Mouse (Mus musculus) mouse embryonic stem cell (cell line): ENCODE measurements at regions not wholly inside any gene's neighbourhood (a gene's known extent, or its start where the extent isn't known, plus 50 kb on each side); places are given as distances from the start of the nearest gene placed in this dataset.

ENCODE experiments used
- in situ Hi-C, 2 experiments: fragments of 300-500 bp; cut with MboI; formaldehyde crosslinking; loops; 1 replicate in 1 of 2; 3 replicates in 1 of 2; pipeline ENCODE4 v1.14.3; 2019 to 2020; ENCODE audit warnings: low sequenced_read_pairs in 2 of 2, low pct_unique_long_range_greater_than_20kb in 1 of 2, mixed read lengths in 1 of 2; ENCODE audit not compliant: unreplicated experiment in 1 of 2

- in situ Hi-C loops, result no loop called here
These were observed 357.6 kb downstream of the Btg1 start for GRCm38 (mm10) chr10:96974326-96974977.

- in situ Hi-C loops, result no loop called here
These were observed 359.9 kb downstream of the Btg1 start for GRCm38 (mm10) chr10:96976691-96977090.

- in situ Hi-C loops, result no loop called here
These were observed 363.7 kb downstream of the Btg1 start for GRCm38 (mm10) chr10:96980494-96980831.

GRCm38 (mm10) chr10:96980832-96981515 is 364.2 kb downstream of the Btg1 start:
- in situ Hi-C loops, result no loop called here

- in situ Hi-C loops, result no loop called here
These were observed 364.7 kb downstream of the Btg1 start for GRCm38 (mm10) chr10:96981516-96981869.

GRCm38 (mm10) chr10:97000871-97001270 is 384.1 kb downstream of the Btg1 start:
- in situ Hi-C loops, result no loop called here

- in situ Hi-C loops, result no loop called here
These were observed 392.1 kb downstream of the Btg1 start for GRCm38 (mm10) chr10:97008873-97009272.

- in situ Hi-C loops, result no loop called here
These were observed 393.1 kb downstream of the Btg1 start for GRCm38 (mm10) chr10:97009859-97010258.

GRCm38 (mm10) chr10:97018641-97019040 is 401.8 kb downstream of the Btg1 start:
- in situ Hi-C loops, result no loop called here

- in situ Hi-C loops, result loop anchor here in 1 of 2 experiments (10.0 kb wide), 1 partner anchor 814 kb away; no protein-coding TSS in a partner anchor
These were observed 412.0 kb downstream of the Btg1 start for GRCm38 (mm10) chr10:97028776-97029175.

GRCm38 (mm10) chr10:97030996-97031395 is 414.2 kb downstream of the Btg1 start:
- in situ Hi-C loops, result no loop called here

GRCm38 (mm10) chr10:97035371-97035786 is 418.6 kb downstream of the Btg1 start:
- in situ Hi-C loops, result no loop called here

- in situ Hi-C loops, result no loop called here
These were observed 421.2 kb downstream of the Btg1 start for GRCm38 (mm10) chr10:97038025-97038424.

GRCm38 (mm10) chr10:97047566-97047965 is 430.8 kb downstream of the Btg1 start:
- in situ Hi-C loops, result no loop called here

GRCm38 (mm10) chr10:97047996-97048395 is 431.2 kb downstream of the Btg1 start:
- in situ Hi-C loops, result no loop called here

- in situ Hi-C loops, result no loop called here
These were observed 424.9 kb upstream of the Dcn start for GRCm38 (mm10) chr10:97054472-97054871.

- in situ Hi-C loops, result no loop called here
These were observed 417.4 kb upstream of the Dcn start for GRCm38 (mm10) chr10:97061961-97062360.

GRCm38 (mm10) chr10:97064546-97064945 is 414.9 kb upstream of the Dcn start:
- in situ Hi-C loops, result no loop called here

- in situ Hi-C loops, result no loop called here
These were observed 401.4 kb upstream of the Dcn start for GRCm38 (mm10) chr10:97078022-97078473.

- in situ Hi-C loops, result no loop called here
These were observed 399.8 kb upstream of the Dcn start for GRCm38 (mm10) chr10:97079575-97079974.
